Mouse (Mus musculus): ENCODE data around the gene Tctex1d4. TPM values are rescaled to one million over a fixed set of nuclear protein-coding genes. Genes with fewer than 3 reads are reported as not detected.

Gene Tctex1d4
- total and polyA plus RNA-seq, 3 experiments: 0.31 to 1.3 TPM; not detected in 1

DNA sequence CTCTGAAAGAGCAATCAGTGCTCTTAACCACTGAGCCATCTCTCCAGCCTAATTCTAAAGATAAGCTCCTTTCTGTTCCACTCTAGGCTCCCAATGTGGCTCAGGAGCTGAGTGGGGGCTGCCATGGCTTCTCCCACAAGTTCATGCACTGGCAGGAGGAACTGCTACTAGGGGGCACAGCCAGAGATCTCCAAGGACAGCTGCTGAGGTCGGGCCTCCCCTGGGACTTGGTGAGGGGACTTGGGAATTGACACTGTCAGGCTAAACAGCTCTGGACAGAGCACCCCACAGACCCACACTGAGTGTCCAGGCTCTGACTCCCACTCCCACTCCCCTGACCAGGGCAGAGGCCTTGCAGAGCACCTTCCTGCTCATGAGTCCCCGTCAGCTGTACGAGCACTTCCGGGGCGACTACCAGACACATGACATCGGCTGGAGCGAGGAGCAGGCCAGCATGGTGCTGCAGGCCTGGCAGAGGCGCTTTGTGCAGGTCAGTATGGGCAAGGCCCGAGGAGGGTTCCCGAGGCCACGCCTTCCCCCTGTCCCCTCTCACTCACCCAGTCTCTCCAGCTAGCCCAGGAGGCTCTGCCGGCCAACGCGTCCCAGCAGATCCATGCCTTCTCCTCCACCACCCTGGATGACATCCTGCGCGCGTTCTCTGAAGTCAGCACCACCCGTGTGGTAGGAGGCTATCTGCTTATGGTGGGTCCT lies 18.6 kb upstream of the Tctex1d4 start:
- no peak overlapping the region for H3K9ac ChIP-seq (ENCODE audit: control insufficient read depth, low read depth, low read length, poor library complexity, severe bottlenecking)
- DNase-seq (ENCODE audit: low read depth, low spot score): no peak
- H3K4me1 ChIP-seq (ENCODE audit: control insufficient read depth in 1 of 2, insufficient read depth in 2 of 2, low read length in 2 of 2): no peaks in the 10 kb centered on the region
- TF ChIP-seq NELFE (IDR thresholded peaks at IDR 0.05; ENCODE audit: low read depth, low read length): no peak
- TF ChIP-seq KAT2A (conservative IDR thresholded peaks at IDR 0.05; ENCODE audit: low read depth, low read length): no peak
- TF ChIP-seq POLR2AphosphoS5 (IDR thresholded peaks at IDR 0.05; ENCODE audit: borderline replicate concordance, low read depth, low read length): no peak
- no peak for TF ChIP-seq SIN3A (IDR thresholded peaks at IDR 0.05; ENCODE audit: low read length)
- no peak for TF ChIP-seq POLR2A (IDR thresholded peaks at IDR 0.05; ENCODE audit: control insufficient read depth in 1 of 2, insufficient read depth in 1 of 2, low read depth in 1 of 2, low read length in 2 of 2, poor library complexity in 1 of 2)
- TF ChIP-seq ZKSCAN1 (IDR thresholded peaks at IDR 0.05; ENCODE audit: low read depth, low read length): no peak
- no peak for TF ChIP-seq RCOR1 (IDR thresholded peaks at IDR 0.05; ENCODE audit: low read depth, low read length)
- no peak for TF ChIP-seq ZC3H11A (IDR thresholded peaks at IDR 0.05; ENCODE audit: low read depth, low read length)
- TF ChIP-seq MAZ (IDR thresholded peaks at IDR 0.05; ENCODE audit: low read depth, low read length): no peak
- no peak for TF ChIP-seq MAFK (IDR thresholded peaks at IDR 0.05; ENCODE audit: borderline replicate concordance, low read depth, low read length)
- no peak for TF ChIP-seq TCF12 (IDR thresholded peaks at IDR 0.05; ENCODE audit: low read depth, low read length)
- no peaks in the 10 kb centered on the region for H3K27me3 ChIP-seq (ENCODE audit: control insufficient read depth in 1 of 2, insufficient read depth in 2 of 2, low read length in 2 of 2)
- H3K27ac ChIP-seq (ENCODE audit: control insufficient read depth, low read depth, low read length): no peak overlapping the region
- no peaks in the 10 kb centered on the region for H3K79me2 ChIP-seq (ENCODE audit: control insufficient read depth, insufficient read depth, low read length, poor library complexity)
- H3K36me3 ChIP-seq (ENCODE audit: control insufficient read depth in 1 of 2, insufficient read depth in 2 of 2, low read length in 2 of 2): no peaks in the 10 kb centered on the region
- H3K9me3 ChIP-seq (replicated peaks; ENCODE audit: insufficient read depth, low read length): no peaks in the 10 kb centered on the region
- no peak overlapping the region for H3K4me3 ChIP-seq (ENCODE audit: control insufficient read depth in 1 of 2, insufficient read depth in 1 of 2, low read depth in 2 of 2, low read length in 2 of 2)

DNA sequence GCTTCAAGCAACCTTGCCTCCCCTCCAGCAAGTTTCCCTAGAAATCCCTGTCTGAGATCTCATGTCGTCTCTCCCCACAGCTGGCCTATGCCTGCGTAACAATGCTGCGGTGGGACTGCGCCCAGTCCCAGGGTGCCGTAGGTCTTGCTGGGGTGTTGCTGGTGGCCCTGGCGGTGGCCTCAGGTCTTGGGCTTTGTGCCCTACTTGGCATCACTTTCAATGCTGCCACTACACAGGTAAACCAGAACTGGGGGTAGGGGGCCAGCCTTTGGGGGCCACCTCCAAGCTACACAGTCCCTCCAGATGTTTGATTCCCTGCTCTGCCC lies 18.1 kb upstream of the Tctex1d4 start:
- Histone ChIP-seq H3K27me3 (ENCODE audit: control insufficient read depth in 1 of 2, insufficient read depth in 2 of 2, low read length in 2 of 2) (no peaks in the 10 kb centered on the region), H3K9ac (ENCODE audit: control insufficient read depth, low read depth, low read length, poor library complexity, severe bottlenecking) (no peak overlapping the region), H3K9me3 (replicated peaks; ENCODE audit: insufficient read depth, low read length) (no peaks in the 10 kb centered on the region), H3K4me3 (ENCODE audit: control insufficient read depth in 1 of 2, insufficient read depth in 1 of 2, low read depth in 2 of 2, low read length in 2 of 2) (no peak overlapping the region), H3K27ac (ENCODE audit: control insufficient read depth, low read depth, low read length) (no peak overlapping the region), H3K4me1 (ENCODE audit: control insufficient read depth in 1 of 2, insufficient read depth in 2 of 2, low read length in 2 of 2) (no peaks in the 10 kb centered on the region), H3K36me3 (ENCODE audit: control insufficient read depth in 1 of 2, insufficient read depth in 2 of 2, low read length in 2 of 2) (no peaks in the 10 kb centered on the region), H3K79me2 (ENCODE audit: control insufficient read depth, insufficient read depth, low read length, poor library complexity) (no peaks in the 10 kb centered on the region)
- DNase-seq (ENCODE audit: low read depth, low spot score): no peak
- TF ChIP-seq UBTF (IDR thresholded peaks at IDR 0.05; ENCODE audit: borderline replicate concordance, insufficient read depth, low read depth, low read length) (no peak), POLR2AphosphoS2 (IDR thresholded peaks at IDR 0.05; ENCODE audit: low read length) (no peak), BHLHE40 (IDR thresholded peaks at IDR 0.05; ENCODE audit: borderline replicate concordance, low read depth, low read length) (no peak), JUND (IDR thresholded peaks at IDR 0.05; ENCODE audit: low read depth, low read length) (no peak), ETS1 (IDR thresholded peaks at IDR 0.05; ENCODE audit: low read depth, low read length) (no peak), GATA1 (IDR thresholded peaks at IDR 0.05; ENCODE audit: low read depth, low read length) (no peak), EP300 (IDR thresholded peaks at IDR 0.05; ENCODE audit: low read depth in 1 of 2, low read length in 2 of 2) (no peak), ZC3H11A (IDR thresholded peaks at IDR 0.05; ENCODE audit: low read depth, low read length) (no peak), SMC3 (IDR thresholded peaks at IDR 0.05; ENCODE audit: low read depth, low read length) (no peak), ZKSCAN1 (IDR thresholded peaks at IDR 0.05; ENCODE audit: low read depth, low read length) (no peak), USF1 (IDR thresholded peaks at IDR 0.05; ENCODE audit: low read depth, low read length) (no peak), USF2 (IDR thresholded peaks at IDR 0.05; ENCODE audit: borderline replicate concordance in 1 of 2, insufficient read depth in 1 of 2, low read depth in 1 of 2, low read length in 2 of 2) (no peak), SIN3A (IDR thresholded peaks at IDR 0.05; ENCODE audit: low read length) (no peak), RAD21 (IDR thresholded peaks at IDR 0.05; ENCODE audit: low read depth, low read length) (no peak), GABPA (IDR thresholded peaks at IDR 0.05; ENCODE audit: low read depth, low read length) (no peak), MYB (IDR thresholded peaks at IDR 0.05; ENCODE audit: low read depth, low read length) (no peak), HCFC1 (IDR thresholded peaks at IDR 0.05; ENCODE audit: low read depth, low read length) (no peak), TAL1 (IDR thresholded peaks at IDR 0.05; ENCODE audit: low read length) (no peak), MAZ (IDR thresholded peaks at IDR 0.05; ENCODE audit: low read depth, low read length) (no peak)

All from MEL (cell line).